Mouse (Mus musculus): ENCODE data around the gene Glcci1.

DNA sequence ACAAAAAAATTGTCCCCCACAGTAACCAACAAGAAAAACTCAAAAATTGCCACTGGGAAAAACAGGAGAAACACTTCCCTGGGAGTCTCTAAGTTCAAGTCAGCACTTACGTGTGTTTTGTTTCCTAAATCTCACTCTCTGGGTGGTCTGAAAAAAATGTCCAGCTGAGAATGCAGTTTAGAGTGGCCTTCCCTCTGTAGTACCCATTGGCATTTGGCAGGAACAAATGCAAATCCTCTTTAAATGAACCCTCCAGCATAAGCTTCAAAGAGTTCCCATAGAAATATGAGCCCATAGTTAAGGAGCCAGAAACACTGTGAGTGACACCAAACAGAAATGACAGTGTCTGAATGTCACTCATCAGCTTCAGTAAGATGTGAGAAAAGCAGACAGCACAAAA lies 30.2 kb upstream of the Glcci1 start:
- TF ChIP-seq CTCF (conservative IDR thresholded peaks at IDR 0.05; ENCODE audit: low read length) (no peak), POU5F1 (IDR thresholded peaks at IDR 0.05; ENCODE audit: borderline replicate concordance, low read length) (no peak)
